Mouse (Mus musculus): Measurements from ENCODE around the gene Adprhl1.

DNA sequence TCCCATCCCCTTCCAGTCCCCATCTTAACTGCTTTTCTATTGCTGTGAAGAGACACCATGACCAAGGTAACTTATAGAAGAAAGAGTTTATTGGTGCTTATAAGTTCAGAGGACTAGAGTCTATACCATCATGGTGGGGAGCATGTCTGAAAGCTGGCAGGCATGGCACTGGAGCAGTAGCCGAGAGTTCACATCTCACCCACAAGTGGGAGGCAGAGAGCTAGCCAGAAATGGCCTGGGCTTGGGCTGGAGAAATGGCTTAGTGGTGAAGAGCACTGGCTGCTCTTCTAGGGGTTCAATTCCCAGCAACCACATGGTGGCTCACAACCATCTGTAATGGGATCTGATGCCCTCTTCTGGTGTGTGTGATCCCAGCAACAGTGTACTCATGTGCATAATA lies 50.5 kb downstream of the Adprhl1 start:
- TF ChIP-seq GATA1 (IDR thresholded peaks at IDR 0.05; ENCODE audit: borderline replicate concordance, low read length) = no peak
- no peak for TF ChIP-seq FLI1 (IDR thresholded peaks at IDR 0.05; ENCODE audit: low read length)

All from megakaryocyte, embryonic 14.5 days (primary cell).